Comparison of ENCODE assay signal across 8 mouse cellular contexts in the genomic region with DNA sequence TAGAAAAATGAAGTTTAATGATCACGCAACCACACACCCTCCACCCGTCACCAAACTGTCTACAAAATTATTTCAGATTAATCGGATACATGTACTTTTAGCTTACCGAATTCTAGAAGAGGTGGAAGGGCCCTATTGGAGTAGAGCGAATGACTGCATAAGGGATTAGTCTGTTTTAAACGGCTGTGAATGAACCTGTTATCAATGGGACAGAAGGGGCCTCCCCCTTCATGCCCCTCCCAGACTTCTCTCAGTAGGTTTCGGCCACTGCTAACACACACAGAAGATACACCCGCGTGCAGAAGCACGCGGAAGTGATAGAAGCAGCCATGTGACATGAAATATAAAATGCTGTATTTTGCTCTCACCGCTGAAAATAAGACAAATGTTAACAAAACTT. TPM values are rescaled to one million over a fixed set of nuclear protein-coding genes. Genes with fewer than 3 reads are reported as not detected.
A peak's percentile ranks its signal among the peaks of the same experiment; 100 is the strongest.
DNase-seq lines count a peak whose midpoint lies in the region; ATAC-seq and TF ChIP-seq lines count a peak whose summit lies in the region.

A gene (minus strand): TSS at position 150 of the 400 bp plus-strand sequence.

- no peak for TF ChIP-seq EP300 in lung, postnatal 0 days (IDR thresholded peaks at IDR 0.05)

- peak within 1 kb of the TSS; percentile 70 for H3K4me3 ChIP-seq in lung, postnatal 0 days (ENCODE audit: low read depth, low read length)
- peak within 1 kb of the TSS; percentile 85 for H3K4me3 ChIP-seq in hindbrain, embryonic 10.5 days
- peak within 1 kb of the TSS; percentile 94 for H3K4me3 ChIP-seq in megakaryocyte, embryonic 14.5 days (replicated peaks)

- no peak for TF ChIP-seq CTCF in lung, postnatal 0 days (IDR thresholded peaks at IDR 0.05)

- no peak for ATAC-seq in lung, postnatal 0 days

- peak within 1 kb of the TSS; percentile 59 for H3K9ac ChIP-seq in lung, postnatal 0 days (replicated peaks; ENCODE audit: low read depth)

- H3K27me3 ChIP-seq in lung, postnatal 0 days (replicated peaks; ENCODE audit: insufficient read depth, low read length) = no peaks in the 10 kb centered on the region
- no peaks in the 10 kb centered on the region for H3K27me3 ChIP-seq in hindbrain, embryonic 10.5 days (ENCODE audit: insufficient read depth, poor library complexity, severe bottlenecking)
- peaks cover 13% of the 10 kb centered on the region for H3K27me3 ChIP-seq in megakaryocyte, embryonic 14.5 days (replicated peaks)

- H3K27ac ChIP-seq in lung, postnatal 0 days (ENCODE audit: low read length) = peak within 1 kb of the TSS; percentile 87
- H3K27ac ChIP-seq in hindbrain, embryonic 10.5 days = peak within 1 kb of the TSS; percentile 96

- 11% methylated on average over 12 of the region's 12 CpGs for WGBS in lung, postnatal 0 days
- WGBS in hindbrain, embryonic 10.5 days = 5% methylated on average over 12 of the region's 12 CpGs

- no peaks in the 10 kb centered on the region for H3K36me3 ChIP-seq in lung, postnatal 0 days (ENCODE audit: insufficient read depth, low read length)
- H3K36me3 ChIP-seq in hindbrain, embryonic 10.5 days = no peaks in the 10 kb centered on the region
- H3K36me3 ChIP-seq in megakaryocyte, embryonic 14.5 days (replicated peaks; ENCODE audit: low read length) = no peaks in the 10 kb centered on the region

- H3K4me2 ChIP-seq in lung, postnatal 0 days (replicated peaks; ENCODE audit: low read depth, low read length) = peak within 1 kb of the TSS; percentile 79

- no peak for DNase-seq in lung, postnatal 0 days (ENCODE audit: low spot score)
- no peak for DNase-seq in lung, postnatal 14 days
- peak; percentile 29 for DNase-seq in brain, adult 2 months (ENCODE audit: low read depth, low spot score)
- DNase-seq in hindbrain, embryonic 10.5 days (ENCODE audit: low spot score) = peak; percentile 29
- no peak for DNase-seq in adrenal gland, adult 8-10 months
- no peak for DNase-seq in cerebellum, adult 11 months
- DNase-seq in urinary bladder, postnatal 10 days (ENCODE audit: low spot score) = no peak

- no peaks in the 10 kb centered on the region; the same call in 1 of the 2 replicates for H3K4me1 ChIP-seq in lung, postnatal 0 days (ENCODE audit: insufficient read depth, low read depth, low read length)
- peaks cover 27% of the 10 kb centered on the region for H3K4me1 ChIP-seq in hindbrain, embryonic 10.5 days (replicated peaks)
- peaks cover 29% of the 10 kb centered on the region for H3K4me1 ChIP-seq in megakaryocyte, embryonic 14.5 days

- H3K9me3 ChIP-seq in lung, postnatal 0 days (ENCODE audit: low read length) = no peaks in the 10 kb centered on the region
- no peaks in the 10 kb centered on the region for H3K9me3 ChIP-seq in hindbrain, embryonic 10.5 days
- no peaks in the 10 kb centered on the region for H3K9me3 ChIP-seq in megakaryocyte, embryonic 14.5 days

RNA-seq across cellular contexts. Expression of the gene that starts here (rescaled TPM):
- 7.6 and 8.2 TPM in 2 replicates for polyA plus RNA-seq in lung, postnatal 0 days (2015; fragmentation: Nextera tagmentation; extraction: Ambion mirVana)
- 21.3 and 25.1 TPM in 2 replicates for polyA plus RNA-seq in hindbrain, embryonic 10.5 days (2016; fragmentation: Nextera tagmentation; extraction: Ambion mirVana)
- 3.0 and 12.2 TPM in 2 replicates for polyA plus RNA-seq in megakaryocyte, embryonic 14.5 days (2012; ENCODE audit: insufficient read depth, low replicate concordance)
- total RNA-seq in adrenal gland, adult 8-10 months (2022) = 1 to 10 TPM; 4.2 to 6.3 (median 5.3) TPM

Comparison
In these comparisons a context has a peak if more than half of its experiments do, and no peak if none do; other contexts are left out.
1. DNase-seq: peak in brain, adult 2 months (single experiment) and hindbrain, embryonic 10.5 days (single experiment); none in lung, postnatal 0 days (single experiment), lung, postnatal 14 days (single experiment), adrenal gland, adult 8-10 months (single experiment), cerebellum, adult 11 months (single experiment) and urinary bladder, postnatal 10 days (single experiment).
2. Peak in every context shown above with its lines, with median percentiles within 50 percentile points of each other: H3K4me3 ChIP-seq.